Mouse (Mus musculus) testis, adult 2 months (tissue): ENCODE data around the gene Olfr1310. TPM values are rescaled to one million over a fixed set of nuclear protein-coding genes. Genes with fewer than 3 reads are reported as not detected.
"Not testable (repeated sequence)": the region's sequence is repeated elsewhere in the genome, so short reads cannot be mapped to it uniquely, and the experiment has no call there.

Experiments used
- H3K27ac ChIP-seq: fragments of 200-500 bp; 2 replicates; pipeline ENCODE4 v1.5.1; 2012; ENCODE audit warnings: low read depth, low read length; ENCODE audit not compliant: control insufficient read depth, insufficient read depth
- H3K27me3 ChIP-seq: fragments of 200-500 bp; 2 replicates; pipeline ENCODE4 v1.6.1; 2012; ENCODE audit warnings: mild to moderate bottlenecking, low read length, moderate library complexity; ENCODE audit not compliant: control insufficient read depth, insufficient read depth
- H3K36me3 ChIP-seq: fragments of 200-500 bp; 2 replicates; pipeline ENCODE4 v1.6.1; 2012; ENCODE audit warnings: mild to moderate bottlenecking, low read length; ENCODE audit not compliant: control insufficient read depth, insufficient read depth
- H3K4me1 ChIP-seq: fragments of 200-500 bp; 2 replicates; pipeline ENCODE4 v1.6.1; 2012; ENCODE audit warnings: low read length; ENCODE audit not compliant: control insufficient read depth, insufficient read depth
- H3K4me3 ChIP-seq: fragments of 200-500 bp; 2 replicates; pipeline ENCODE4 v1.5.1; 2012; ENCODE audit warnings: low read depth, mild to moderate bottlenecking, low read length, moderate library complexity, mixed read lengths; ENCODE audit not compliant: control insufficient read depth
- CTCF ChIP-seq: fragments of 200-500 bp; IDR thresholded peaks from 2 replicates; pipeline ENCODE4 v1.5.1; 2012; ENCODE audit warnings: low read depth, mild to moderate bottlenecking, inconsistent platforms, low read length, moderate library complexity; ENCODE audit not compliant: control insufficient read depth, insufficient read depth, insufficient replicate concordance
- POLR2A ChIP-seq: fragments of 200-500 bp; IDR thresholded peaks from 2 replicates; pipeline ENCODE4 v1.6.1; 2012; ENCODE audit warnings: low read depth, mild to moderate bottlenecking, inconsistent platforms, low read length, moderate library complexity; ENCODE audit not compliant: control insufficient read depth
- polyA plus RNA-seq: library from polyadenylated mRNA; depleted of rRNA; stranded (reverse); fragments of >200 nt; gene quantifications from 2 replicates; pipeline ENCODE4 v1.2.3, GENCODE M21; 2012; rRNA removed

Olfr1310 gene
- polyA plus RNA-seq, result not detected in 2 replicates

DNA sequence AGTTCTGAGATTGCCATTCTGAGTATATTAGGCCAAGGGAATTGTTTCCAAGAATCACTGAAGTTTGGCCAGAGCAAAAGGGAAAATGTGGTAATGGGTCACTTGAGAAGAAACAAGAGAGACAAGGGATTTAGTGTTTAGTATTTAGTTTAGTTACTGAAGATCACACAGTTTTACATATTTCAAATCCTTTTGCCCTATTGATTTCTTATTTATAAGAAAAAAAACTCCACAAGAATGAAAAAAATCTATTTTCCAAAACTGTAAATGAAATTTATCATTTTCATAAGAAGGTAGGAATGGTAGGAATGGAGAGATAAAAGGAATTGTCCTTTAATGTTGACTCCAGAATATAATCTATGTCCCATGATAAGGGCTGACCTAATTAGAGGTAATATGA, at the start of gene Olfr1310:
TSS of gene Olfr1310 (minus strand) at position 101 of the 400 bp plus-strand sequence.
- Histone ChIP-seq H3K4me1 (no peaks in the 10 kb centered on the region), H3K27ac (no peak within 1 kb of the TSS), H3K27me3 (no peaks in the 10 kb centered on the region), H3K4me3 (no peak within 1 kb of the TSS), H3K36me3 (no peaks in the 10 kb centered on the region)
- TF ChIP-seq POLR2A, result no peak
- TF ChIP-seq CTCF, result no peak

DNA sequence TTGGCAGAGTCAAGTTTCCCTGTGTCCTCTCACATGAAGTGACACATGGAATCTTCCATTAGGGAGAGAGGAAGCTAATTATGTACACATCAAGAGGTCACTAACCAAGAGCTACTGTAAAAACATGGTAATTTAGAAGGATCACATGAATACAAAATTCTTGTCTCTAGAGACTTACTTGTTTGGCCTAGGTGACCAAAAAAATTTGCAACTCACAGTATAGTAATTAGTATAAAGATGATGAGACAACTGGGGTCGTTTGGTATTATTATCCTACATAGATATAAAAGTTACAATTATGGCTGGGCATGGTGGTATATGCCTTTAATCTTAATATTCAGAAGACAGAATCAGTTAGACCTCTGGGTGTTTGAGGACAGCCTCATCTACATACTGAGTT, 37.6 kb upstream of the Olfr1310 start, which contains the start of gene Olfr1312:
TSS of gene Olfr1312 (minus strand) at position 101 of the 400 bp plus-strand sequence.
- no peak for TF ChIP-seq CTCF
- TF ChIP-seq POLR2A, result no peak
- no peaks in the 10 kb centered on the region for H3K4me1 ChIP-seq
- no peaks in the 10 kb centered on the region for H3K27me3 ChIP-seq
- H3K4me3 ChIP-seq, result no peak within 1 kb of the TSS
- no peak within 1 kb of the TSS for H3K27ac ChIP-seq
- no peaks in the 10 kb centered on the region for H3K36me3 ChIP-seq

DNA sequence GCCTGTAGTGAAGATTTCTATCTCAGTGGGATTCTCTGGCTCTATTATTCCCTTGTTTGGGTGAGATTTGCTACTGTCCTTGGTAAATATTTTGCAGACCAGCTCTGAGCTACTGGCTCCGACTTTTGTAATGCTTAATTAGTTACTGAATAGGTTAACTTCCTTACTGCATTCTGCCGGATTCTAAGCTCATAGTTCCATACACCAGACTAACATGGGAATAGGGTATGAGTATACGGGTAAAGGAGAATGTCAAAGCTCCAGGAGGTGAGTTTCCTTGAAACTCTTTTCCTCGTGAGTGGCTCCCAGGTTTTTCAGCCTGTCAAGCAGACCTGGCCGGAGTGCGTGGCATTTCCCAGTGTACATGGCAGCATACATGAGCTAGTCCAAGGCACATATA, 14.5 kb upstream of the Olfr1310 start:
- H3K4me1 ChIP-seq, H3K4me3 ChIP-seq: not testable (repeated sequence)

DNA sequence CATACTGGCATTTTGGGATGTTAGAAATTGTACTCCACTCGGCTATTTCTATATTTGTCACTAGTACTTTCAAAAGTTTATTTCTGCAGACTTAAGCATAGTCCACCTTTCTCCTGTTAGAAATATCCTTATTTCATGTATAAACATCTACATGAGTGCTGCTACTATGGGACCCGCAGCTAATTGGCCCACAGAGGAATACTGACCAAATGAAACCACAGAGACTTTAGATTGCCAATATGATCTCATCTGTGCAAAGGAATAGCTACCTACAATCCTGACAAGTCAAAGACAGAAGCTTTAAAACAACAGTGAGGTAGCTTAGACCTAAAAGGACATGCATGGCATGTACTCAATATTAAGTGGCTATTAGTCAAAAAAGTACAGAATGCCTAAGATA, 11.8 kb upstream of the Olfr1310 start, which contains the start of gene Olfr1311:
TSS of gene Olfr1311 (minus strand) at position 101 of the 400 bp plus-strand sequence.
- no peak within 1 kb of the TSS for H3K27ac ChIP-seq
- H3K4me3 ChIP-seq, result no peak within 1 kb of the TSS
- TF ChIP-seq CTCF (no peak), POLR2A (no peak)
- H3K4me1 ChIP-seq, result no peaks in the 10 kb centered on the region
- H3K36me3 ChIP-seq, result no peaks in the 10 kb centered on the region
- no peaks in the 10 kb centered on the region for H3K27me3 ChIP-seq

More for the DNA sequence above, 14.5 kb upstream of the Olfr1310 start:
- not testable (repeated sequence) for H3K27me3 ChIP-seq, H3K36me3 ChIP-seq, H3K27ac ChIP-seq

DNA sequence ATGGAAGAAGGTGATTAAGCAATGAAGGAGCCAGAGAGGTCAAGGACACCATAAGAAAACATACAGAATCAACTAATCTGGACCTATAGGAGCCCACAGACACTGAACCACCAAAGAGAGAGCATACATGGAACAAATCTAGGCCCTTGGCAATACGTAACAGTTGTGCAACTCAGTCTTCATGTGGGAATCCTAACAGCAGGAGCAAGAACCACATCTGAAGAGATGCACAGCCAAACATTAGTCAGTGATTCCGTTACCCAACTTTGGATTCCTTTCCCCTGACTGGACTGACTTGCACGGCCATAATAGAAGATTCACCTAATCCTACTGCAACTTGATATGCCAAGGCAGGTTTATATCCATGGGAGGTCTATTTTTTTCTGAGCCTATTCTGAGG, 2.4 kb upstream of the Olfr1310 start:
- Histone ChIP-seq H3K4me1 (no peaks in the 10 kb centered on the region), H3K36me3 (no peaks in the 10 kb centered on the region), H3K4me3 (no peak overlapping the region), H3K27ac (no peak overlapping the region), H3K27me3 (no peaks in the 10 kb centered on the region)
- TF ChIP-seq POLR2A, result no peak
- no peak for TF ChIP-seq CTCF

DNA sequence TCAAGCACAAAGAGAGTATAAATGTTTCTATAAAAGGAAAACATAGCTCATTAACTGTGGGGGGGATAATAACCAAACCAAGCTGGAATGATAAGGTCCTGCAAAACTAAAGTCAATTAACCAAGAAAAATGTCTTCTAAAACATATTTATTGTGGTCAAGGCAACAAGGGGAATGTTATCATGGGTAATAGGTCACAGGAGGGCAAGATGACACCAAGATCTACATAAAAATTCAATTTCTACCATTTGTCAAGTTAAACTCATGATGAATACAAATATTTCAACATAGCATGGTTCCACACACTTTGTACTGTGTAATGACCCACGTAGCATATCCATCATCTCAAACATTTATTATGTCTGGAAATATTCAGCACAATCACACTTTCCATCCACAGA, 22.3 kb downstream of the Olfr1310 start, which contains the start of gene Olfr1309:
TSS of gene Olfr1309 (minus strand) at position 101 of the 400 bp plus-strand sequence.
- Histone ChIP-seq H3K4me1 (no peaks in the 10 kb centered on the region), H3K4me3 (no peak within 1 kb of the TSS), H3K27me3 (no peaks in the 10 kb centered on the region), H3K36me3 (no peaks in the 10 kb centered on the region), H3K27ac (no peak within 1 kb of the TSS)
- TF ChIP-seq CTCF (no peak), POLR2A (no peak)

DNA sequence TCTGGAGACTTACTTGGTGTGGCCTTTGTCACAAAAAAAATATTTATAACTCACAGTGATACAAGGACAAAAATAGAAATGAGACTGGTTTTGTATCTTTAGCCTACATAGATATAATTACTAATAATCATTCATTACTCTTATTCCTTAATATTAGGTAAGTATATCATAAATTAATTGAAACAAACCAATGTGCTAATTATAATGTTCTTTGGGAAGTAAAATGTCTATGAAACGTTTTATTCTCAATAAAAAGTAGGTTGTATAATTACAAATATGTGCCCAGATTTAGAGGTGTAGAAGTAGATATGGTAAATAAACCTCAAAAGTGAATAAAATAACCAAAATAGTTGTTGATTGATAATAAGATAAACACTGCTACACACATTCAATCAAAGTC, 47.7 kb downstream of the Olfr1310 start, which contains the start of gene Olfr1308:
TSS of gene Olfr1308 (minus strand) at position 101 of the 400 bp plus-strand sequence.
- TF ChIP-seq POLR2A (no peak), CTCF (no peak)
- Histone ChIP-seq H3K27me3 (no peaks in the 10 kb centered on the region), H3K4me3 (no peak within 1 kb of the TSS), H3K4me1 (no peaks in the 10 kb centered on the region), H3K36me3 (no peaks in the 10 kb centered on the region), H3K27ac (no peak within 1 kb of the TSS)

Other genes with a start within 250 kb of the Olfr1310 start
- not detected in 2 replicates for gene Olfr1302, start 235.3 kb downstream of the Olfr1310 start, polyA plus RNA-seq
- gene Olfr1303, start 192.4 kb downstream of the Olfr1310 start, polyA plus RNA-seq, result not detected in 2 replicates
- not detected in 2 replicates for gene Olfr1305, start 135.6 kb downstream of the Olfr1310 start, polyA plus RNA-seq
- gene Olfr1306, start 96.4 kb downstream of the Olfr1310 start, polyA plus RNA-seq, result not detected in 2 replicates
- gene Olfr1307, start 63.3 kb downstream of the Olfr1310 start, polyA plus RNA-seq, result not detected in 2 replicates
- gene Olfr1308, start 47.8 kb downstream of the Olfr1310 start, polyA plus RNA-seq, result not detected in 2 replicates
- gene Olfr1309, start 22.4 kb downstream of the Olfr1310 start, polyA plus RNA-seq, result not detected in 2 replicates
- gene Olfr1311, start 11.7 kb upstream of the Olfr1310 start, polyA plus RNA-seq, result not detected in 2 replicates
- gene Olfr1312, start 37.5 kb upstream of the Olfr1310 start, polyA plus RNA-seq, result not detected in 2 replicates
- gene Olfr1313, start 65.1 kb upstream of the Olfr1310 start, polyA plus RNA-seq, result not detected in 2 replicates
- gene Olfr1314, start 84.1 kb upstream of the Olfr1310 start, polyA plus RNA-seq, result not detected in 2 replicates
- not detected in 2 replicates for gene Olfr1315-ps1, start 102.7 kb upstream of the Olfr1310 start, polyA plus RNA-seq
- gene Olfr1316, start 122.3 kb upstream of the Olfr1310 start, polyA plus RNA-seq, result not detected in 2 replicates
- not detected in 2 replicates for gene Olfr1317, start 127.6 kb upstream of the Olfr1310 start, polyA plus RNA-seq
- not detected in 2 replicates for gene Olfr1318, start 141.5 kb upstream of the Olfr1310 start, polyA plus RNA-seq
- gene Lpcat4, start 226.8 kb upstream of the Olfr1310 start, polyA plus RNA-seq, result 74.6 and 88.6 TPM in 2 replicates
- 22.6 and 23.7 TPM in 2 replicates for gene Nutm1, start 246.6 kb upstream of the Olfr1310 start, polyA plus RNA-seq
- 108 and 121 TPM in 2 replicates for gene Nop10, start 249.2 kb upstream of the Olfr1310 start, polyA plus RNA-seq